Mouse (Mus musculus) brain, embryonic 14.5 days (tissue): ENCODE data around the gene Hoxb3.

ENCODE experiments used
- CTCF ChIP-seq: fragments of 200-500 bp; IDR thresholded peaks from 2 replicates; pipeline ENCODE4 v1.5.1; 2012; ENCODE audit warnings: inconsistent platforms, mild to moderate bottlenecking, moderate library complexity, borderline replicate concordance; ENCODE audit not compliant: insufficient read depth, insufficient read length; ENCODE audit errors: extremely low read depth
- POLR2A ChIP-seq: fragments of 200-500 bp; IDR thresholded peaks from 2 replicates; pipeline ENCODE4 v1.6.1; 2012; ENCODE audit warnings: mild to moderate bottlenecking, inconsistent platforms, borderline replicate concordance; ENCODE audit not compliant: poor library complexity, insufficient read depth, insufficient read length, severe bottlenecking; ENCODE audit errors: extremely low read depth

GRCm38 (mm10) chr11:96324965-96325364 lies 1.8 kb downstream of the Hoxb3 start:
- no peak for TF ChIP-seq POLR2A
- TF ChIP-seq CTCF, result no peak
